Mouse (Mus musculus): Measurements from ENCODE around the gene Atp1a4.

- TF ChIP-seq POLR2A (IDR thresholded peaks at IDR 0.05; ENCODE audit: borderline replicate concordance, extremely low read depth, low read depth, low read length) (no peak), CTCF (IDR thresholded peaks at IDR 0.05; ENCODE audit: insufficient read depth, low read length) (no peak)
Observed at GRCm38 (mm10) chr1:172201967-172202880, 56.0 kb downstream of the Atp1a4 start.

Data from lung, adult 2 months (tissue).